Mouse (Mus musculus) liver (tissue): Measurements from ENCODE around the gene Abi1.
"Not testable (repeated sequence)": the region's sequence is repeated elsewhere in the genome, so short reads cannot be mapped to it uniquely, and the experiment has no call there.

ENCODE experiments used
- DNase-seq: peaks from one replicate; pipeline ENCODE4 v3.0.0-alpha.2; 2020; ENCODE audit warnings: mixed read lengths

Gene Abi1

DNA sequence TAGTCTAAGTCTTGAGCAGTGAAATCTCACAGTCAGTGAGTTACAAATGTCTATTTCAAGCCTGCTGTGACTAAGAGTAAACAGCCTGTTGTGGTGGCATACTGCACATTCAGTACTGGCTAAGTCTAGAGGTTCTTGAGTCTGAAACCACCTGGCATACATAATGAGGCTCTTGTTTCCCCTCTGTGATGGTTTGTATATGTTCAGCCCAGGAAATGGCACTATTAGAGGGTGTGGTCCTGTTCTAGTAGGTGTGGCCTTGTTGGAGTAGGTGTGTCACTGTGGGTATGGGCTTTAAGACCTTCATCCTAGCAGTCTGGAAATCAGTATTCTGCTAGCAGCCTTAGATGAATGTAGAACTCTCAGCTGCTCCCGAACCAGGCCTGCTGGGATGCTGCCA, 82.6 kb downstream of the Abi1 start:
- DNase-seq: no peak

DNA sequence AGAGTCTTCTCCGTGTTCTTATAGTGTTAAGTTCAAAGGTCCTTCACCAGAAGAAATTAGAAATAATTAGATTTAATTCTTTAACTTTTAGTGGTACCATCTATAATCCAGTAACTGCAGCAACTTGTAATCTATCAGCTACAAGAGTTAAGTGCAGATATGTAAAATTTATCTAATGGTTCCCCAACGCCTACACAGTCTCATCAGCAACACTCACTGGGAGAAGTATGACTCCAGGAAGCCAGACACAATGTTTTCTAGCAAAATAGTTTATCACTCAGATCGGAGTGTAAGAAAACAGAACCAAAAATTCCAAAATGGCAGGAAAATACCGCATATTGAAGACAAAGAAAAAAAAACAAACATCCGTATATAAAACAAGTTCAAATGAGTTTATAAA, 84.1 kb downstream of the Abi1 start:
- no peak for DNase-seq

DNA sequence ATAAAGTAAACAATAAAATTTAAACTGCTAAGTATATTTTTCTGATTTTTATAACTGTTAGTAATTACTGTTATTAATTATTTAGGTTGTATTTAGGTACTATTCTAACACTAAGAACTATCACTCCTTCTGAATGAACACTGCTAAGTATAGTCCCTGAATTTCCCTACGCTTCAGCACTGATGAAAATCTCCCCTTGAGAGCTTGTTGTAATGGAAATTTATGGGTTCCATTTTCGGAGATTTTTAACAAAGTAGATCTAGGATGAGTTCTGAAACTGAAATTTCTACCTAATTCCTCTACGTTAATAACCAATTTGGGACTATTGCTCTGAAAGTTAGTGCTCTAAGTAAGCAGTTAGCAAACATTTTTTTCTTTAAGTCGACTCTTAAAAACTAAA, 85.8 kb downstream of the Abi1 start:
- DNase-seq: no peak

DNA sequence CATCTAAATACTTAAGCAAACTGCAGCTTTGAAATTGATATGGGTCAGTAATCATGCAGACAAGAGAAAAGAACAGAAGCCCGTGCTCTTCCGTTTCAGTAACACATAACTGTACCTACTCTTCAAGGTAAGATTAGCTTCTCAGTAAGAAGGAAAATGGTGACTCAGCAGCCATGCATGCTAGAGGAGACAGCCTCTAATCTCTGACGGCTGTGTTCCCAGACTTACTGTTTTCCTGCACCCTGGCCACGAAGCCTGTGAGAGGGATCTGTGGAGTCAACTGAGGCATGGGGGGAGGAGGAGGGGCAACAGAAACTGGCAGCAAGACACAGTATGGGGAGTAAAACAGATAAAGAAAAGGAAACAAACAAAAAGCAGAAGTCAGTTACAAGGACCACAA, 90.1 kb downstream of the Abi1 start:
- DNase-seq: peak; percentile 13

DNA sequence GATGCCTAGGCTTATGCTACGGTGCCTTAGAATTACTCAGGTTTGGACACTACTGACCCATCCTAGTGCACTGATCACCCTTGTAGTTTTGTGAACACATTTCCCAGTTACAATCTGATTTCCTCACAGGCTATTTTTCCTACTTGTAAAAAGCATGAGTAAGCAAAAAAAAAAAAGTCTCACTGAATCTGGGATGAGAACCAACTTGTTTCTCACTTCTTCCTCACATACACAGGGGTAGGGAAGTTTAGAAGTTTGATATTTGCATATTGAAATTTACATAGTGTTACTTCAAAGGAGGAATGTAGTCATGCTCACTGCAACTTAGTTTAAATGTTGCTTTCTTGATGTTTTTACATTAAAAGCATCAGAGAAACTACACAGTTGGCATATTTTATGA, 106.5 kb downstream of the Abi1 start:
- no peak for DNase-seq

DNA sequence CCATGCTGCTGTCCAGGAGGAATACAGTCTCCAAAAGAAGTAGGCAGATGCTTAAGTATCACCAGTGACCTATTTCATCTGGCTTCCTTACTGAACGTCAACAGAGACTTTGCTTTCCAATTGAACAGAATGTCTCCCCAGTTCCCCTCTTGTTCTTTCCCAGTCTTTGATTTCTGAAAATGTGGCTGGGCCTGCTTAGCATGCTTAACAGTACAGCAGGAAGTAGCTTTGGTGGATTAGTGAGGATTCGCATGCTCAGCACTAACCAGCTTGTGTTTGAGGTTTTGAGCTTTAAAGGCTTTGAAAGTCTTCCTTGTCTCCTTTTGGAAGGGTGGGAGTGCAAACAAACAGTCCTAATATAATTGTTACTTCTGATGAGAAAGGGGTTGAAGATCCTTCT, 111.8 kb downstream of the Abi1 start:
- no peak for DNase-seq

DNA sequence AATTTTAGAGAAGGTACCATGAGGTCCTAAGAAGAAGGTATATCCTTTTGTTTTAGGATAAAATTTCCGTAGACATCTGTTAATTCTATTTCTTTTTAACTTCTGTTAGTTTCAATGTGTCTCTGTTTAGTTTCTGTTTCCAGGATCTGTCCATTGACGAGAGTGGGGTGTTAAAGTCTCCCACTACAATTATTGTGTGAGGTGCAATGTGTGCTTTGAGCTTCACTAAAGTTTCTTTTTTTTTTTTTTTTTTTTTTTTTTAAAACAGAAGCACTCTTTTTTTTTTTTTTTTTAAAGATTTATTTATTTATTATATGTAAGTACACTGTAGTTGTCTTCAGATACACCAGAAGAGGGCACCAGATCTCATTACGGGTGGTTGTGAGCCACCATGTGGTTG, 114.1 kb downstream of the Abi1 start:
- DNase-seq: not testable (repeated sequence)

DNA sequence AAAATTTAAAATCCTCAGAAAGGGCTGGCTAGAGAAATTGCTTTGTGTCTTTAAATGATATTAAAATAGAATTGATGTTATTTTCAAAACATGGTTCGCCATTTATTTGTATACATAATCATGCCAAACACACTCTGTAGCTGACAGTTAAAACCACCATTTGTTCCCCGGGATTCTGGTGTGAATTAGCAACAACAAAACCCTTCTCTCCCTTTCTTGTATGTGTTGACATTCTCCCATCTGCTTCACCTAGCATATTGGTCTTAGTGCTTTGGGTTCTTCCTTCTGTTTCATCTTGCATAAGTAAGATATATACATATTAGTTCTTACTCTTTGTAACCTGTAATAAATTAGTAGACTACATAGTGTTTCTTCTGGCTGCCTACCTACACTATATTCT, 121.4 kb downstream of the Abi1 start:
- DNase-seq: no peak

DNA sequence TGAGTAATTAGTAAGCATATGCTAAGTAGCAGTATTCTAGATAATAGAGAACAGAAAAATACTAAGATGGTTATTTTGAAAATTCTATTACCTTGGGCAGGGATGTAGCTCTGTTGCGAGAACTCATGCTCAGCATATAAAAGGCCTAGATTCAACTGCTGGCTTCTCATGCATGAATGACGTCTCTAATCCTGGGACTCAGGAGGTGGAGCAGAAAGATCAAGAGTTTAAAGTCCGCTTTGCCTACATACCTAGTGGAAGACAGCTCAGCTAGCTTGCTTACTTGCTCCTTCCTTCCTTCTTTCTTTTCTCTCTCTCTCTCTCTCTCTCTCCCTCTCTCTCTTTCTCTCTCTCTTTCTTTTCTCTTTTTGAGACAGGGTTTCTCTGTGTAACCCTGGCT, 125.6 kb downstream of the Abi1 start:
- no peak for DNase-seq

DNA sequence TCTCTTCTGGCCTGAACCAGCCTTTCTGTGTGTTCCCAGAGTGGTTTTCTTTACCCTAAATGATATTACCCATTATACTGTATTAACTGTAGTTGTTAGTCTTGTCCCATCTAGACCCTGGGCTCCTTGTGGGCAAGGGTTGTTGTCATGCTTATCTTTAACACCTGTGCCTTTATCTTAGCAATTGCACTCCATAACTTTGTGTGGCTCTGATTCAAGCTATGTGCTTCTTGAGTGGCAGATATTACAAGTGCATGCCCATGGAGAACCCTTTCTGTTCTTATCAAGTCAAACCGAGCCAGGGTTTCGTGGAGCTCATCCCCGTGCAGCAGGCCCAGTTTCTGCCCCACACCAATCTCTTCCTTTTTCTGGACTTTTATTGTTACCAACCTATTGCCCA, 136.1 kb downstream of the Abi1 start:
- DNase-seq: no peak

DNA sequence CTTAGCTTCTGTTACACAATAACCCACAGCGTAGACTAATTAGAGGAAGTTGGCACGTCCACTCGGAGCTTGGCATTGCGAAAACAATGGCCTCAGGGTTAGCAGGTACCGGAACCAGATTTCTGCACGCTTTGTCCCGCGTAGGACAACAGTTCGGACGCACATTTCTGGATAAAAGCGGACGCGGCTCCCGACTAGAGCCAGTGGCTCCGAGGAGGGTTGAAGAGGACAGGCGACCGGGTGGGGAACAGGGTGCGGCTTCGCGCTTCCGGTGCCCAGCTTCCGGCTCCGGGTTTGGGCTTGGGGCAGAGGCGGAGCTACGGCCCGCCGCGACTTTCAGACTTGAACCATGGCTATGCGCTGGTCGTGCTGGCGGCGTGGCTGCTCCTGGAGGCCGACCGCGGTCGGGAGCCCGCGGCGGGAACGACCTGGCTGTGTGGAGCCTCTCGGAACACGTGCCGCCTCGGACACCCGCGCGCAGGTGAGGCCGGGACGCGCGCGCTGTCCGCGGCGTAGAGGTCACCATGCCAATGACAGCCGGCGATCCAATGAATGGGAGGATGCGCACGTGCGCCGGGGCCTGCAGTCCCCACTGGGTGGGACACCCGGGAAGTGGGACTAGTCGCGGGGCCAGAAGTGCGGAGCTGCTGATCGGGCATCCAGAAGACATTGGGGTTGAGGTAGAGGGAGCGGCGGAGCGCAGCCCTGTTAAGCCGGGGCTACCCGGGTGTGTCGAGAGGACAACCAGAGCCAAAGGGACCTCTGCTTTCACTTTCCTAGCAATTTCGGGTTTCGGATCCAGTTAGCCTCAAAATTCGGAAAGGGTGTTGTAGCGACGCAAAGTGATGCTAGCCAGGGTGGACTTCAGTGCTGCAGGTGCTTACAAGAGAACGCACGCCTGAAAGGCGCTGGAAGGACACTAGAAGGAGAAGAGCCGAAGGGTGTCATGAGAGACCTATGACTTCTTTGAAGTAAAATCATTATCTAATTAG, 144.5 kb downstream of the Abi1 start, which contains the start of gene Pdss1:
TSS of gene Pdss1 (plus strand) at position 241 of the 992 bp plus-strand sequence.
- peak; percentile 92 for DNase-seq

DNA sequence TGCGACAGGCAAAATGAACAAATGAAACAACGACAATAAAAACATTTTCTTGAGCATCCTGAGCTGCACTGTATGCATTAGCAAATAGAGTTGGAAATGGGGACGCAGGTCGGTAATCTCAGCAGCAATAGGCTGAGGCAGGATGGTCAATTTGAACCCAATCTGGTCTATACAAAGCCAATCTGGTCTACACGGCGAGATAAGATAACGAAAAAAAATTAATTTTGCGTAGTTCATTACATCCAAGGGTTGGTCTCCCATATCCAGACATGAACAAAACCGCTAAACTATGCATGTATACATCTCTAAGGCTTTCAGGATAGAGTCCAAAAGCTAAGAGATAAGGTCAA, 145.1 kb downstream of the Abi1 start:
- DNase-seq: no peak
